Mouse (Mus musculus) monocyte, adult 5-6 weeks (primary cell): ENCODE data around the gene 4933407L21Rik. TPM values are rescaled to one million over a fixed set of nuclear protein-coding genes. Genes with fewer than 3 reads are reported as not detected.
A peak's percentile ranks its signal among the peaks of the same experiment; 100 is the strongest.
"Not testable (repeated sequence)": the region's sequence is repeated elsewhere in the genome, so short reads cannot be mapped to it uniquely, and the experiment has no call there.

ENCODE experiments used
- ATAC-seq: fragments of 153-309, 156-312 bp; replicated peaks from 2 replicates; pipeline ENCODE4 v1.8.0; 2017; ENCODE audit warnings: mild to moderate bottlenecking; ENCODE audit not compliant: low TSS enrichment, insufficient number of reproducible peaks, severe bottlenecking, poor library complexity, low FRiP score
- total RNA-seq: library from RNA; stranded (forward); fragments of 200-1000, 200-491, 200-594 nt; gene quantifications from 3 replicates; pipeline ENCODE4 v1.2.3, GENCODE M21; 2017

The 4933407L21Rik gene
- total RNA-seq, 1 experiment from 2014 or later: not detected

- no peak for ATAC-seq
Measured at GRCm38 (mm10) chr1:85949085-85949684, 20.9 kb downstream of the 4933407L21Rik start.

GRCm38 (mm10) chr1:85955150-85955549 lies 26.9 kb downstream of the 4933407L21Rik start:
- ATAC-seq: no peak

- no peak for ATAC-seq
Measured at GRCm38 (mm10) chr1:85957290-85957689, 29.0 kb downstream of the 4933407L21Rik start.

- ATAC-seq: no peak
Measured at GRCm38 (mm10) chr1:85957942-85958619, 29.8 kb downstream of the 4933407L21Rik start.

GRCm38 (mm10) chr1:85959129-85959888 lies 31.0 kb downstream of the 4933407L21Rik start:
- ATAC-seq: no peak

- no peak for ATAC-seq
Measured at GRCm38 (mm10) chr1:85959889-85960276, 31.6 kb downstream of the 4933407L21Rik start.

GRCm38 (mm10) chr1:85960873-85961272 lies 32.6 kb downstream of the 4933407L21Rik start, which contains the start of gene Gpr55:
TSS of gene Gpr55 (minus strand) at chr1:85961007.
- ATAC-seq: peak; percentile 67

GRCm38 (mm10) chr1:85962081-85962480 lies 33.8 kb downstream of the 4933407L21Rik start:
- ATAC-seq: no peak

GRCm38 (mm10) chr1:85965856-85966255 lies 37.6 kb downstream of the 4933407L21Rik start:
- no peak for ATAC-seq

- ATAC-seq: no peak
Measured at GRCm38 (mm10) chr1:85969081-85969480, 40.8 kb downstream of the 4933407L21Rik start.

GRCm38 (mm10) chr1:85969519-85969918 lies 41.2 kb downstream of the 4933407L21Rik start:
- no peak for ATAC-seq

GRCm38 (mm10) chr1:85971070-85971469 lies 42.8 kb downstream of the 4933407L21Rik start:
- no peak for ATAC-seq

- ATAC-seq: no peak
Measured at GRCm38 (mm10) chr1:85972341-85972740, 44.1 kb downstream of the 4933407L21Rik start.

- no peak for ATAC-seq
Measured at GRCm38 (mm10) chr1:85973468-85973877, 45.2 kb downstream of the 4933407L21Rik start.

GRCm38 (mm10) chr1:85977709-85978108 lies 49.4 kb downstream of the 4933407L21Rik start:
- ATAC-seq: peak; percentile 62

GRCm38 (mm10) chr1:85981738-85982357 lies 53.6 kb downstream of the 4933407L21Rik start:
- no peak for ATAC-seq

GRCm38 (mm10) chr1:85985784-85986183 lies 57.5 kb downstream of the 4933407L21Rik start:
- no peak for ATAC-seq

- peak; percentile 76 for ATAC-seq
Measured at GRCm38 (mm10) chr1:85988351-85988750, 60.1 kb downstream of the 4933407L21Rik start.

GRCm38 (mm10) chr1:85988882-85989281 lies 60.6 kb downstream of the 4933407L21Rik start:
- not testable (repeated sequence) for ATAC-seq
